In the genomic region with DNA sequence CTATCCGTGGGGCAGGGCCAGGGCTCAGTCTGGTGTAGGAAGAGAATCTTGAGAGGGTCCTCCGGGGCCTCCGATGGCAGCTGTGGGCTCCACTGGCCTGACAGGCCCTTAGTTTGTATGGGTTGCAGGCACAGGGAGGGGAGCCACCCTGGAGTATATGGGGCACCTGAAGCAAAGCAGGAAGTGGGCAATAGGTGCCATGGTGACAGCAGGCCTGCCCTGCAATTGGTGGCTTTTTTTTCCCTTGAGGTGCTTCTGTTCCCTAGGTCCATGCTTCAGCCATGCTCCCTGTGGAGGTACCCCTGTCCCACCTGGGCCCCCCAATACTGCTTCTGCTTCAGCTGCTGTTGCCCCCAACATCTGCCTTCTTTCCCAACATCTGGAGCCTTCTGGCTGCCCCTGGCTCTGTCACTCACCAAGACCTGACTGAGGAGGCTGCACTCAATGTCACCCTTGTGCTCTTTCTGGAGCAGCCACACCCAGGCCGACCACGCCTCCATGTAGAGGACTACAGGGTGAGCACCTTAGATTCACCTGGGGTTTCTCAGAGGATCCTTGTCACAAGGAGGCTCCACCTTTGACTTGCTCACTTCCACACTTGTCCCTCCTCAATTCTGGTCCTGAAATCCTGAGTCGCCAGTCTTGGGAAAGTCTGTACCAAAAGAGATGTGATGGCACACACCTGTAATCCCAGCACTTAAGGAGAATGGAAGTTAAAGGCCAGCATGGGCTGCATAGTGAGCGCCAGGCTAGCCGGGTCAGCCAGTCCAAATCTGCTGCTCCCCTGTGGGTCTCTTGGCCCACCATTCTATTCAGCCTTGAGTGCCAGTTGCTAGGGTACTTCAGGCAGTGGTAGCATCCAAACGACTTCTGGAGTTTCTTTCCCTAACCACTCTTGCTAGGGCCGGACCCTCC, we compare ENCODE assay signal across 9 mouse cellular contexts. TPM values are rescaled to one million over a fixed set of nuclear protein-coding genes. Genes with fewer than 3 reads are reported as not detected.
A peak's percentile ranks its signal among the peaks of the same experiment; 100 is the strongest.
DNase-seq lines count a peak whose midpoint lies in the region; ATAC-seq and TF ChIP-seq lines count a peak whose summit lies in the region.
"Had no signal": no experiment of that assay in that cellular context is flagged by ENCODE, and none has a peak within 500 bp of the region (broad histone marks: within the 10 kb centered on the region; RNA-seq: fewer than 3 reads in every experiment).

No protein-coding gene starts in this region.

- no peak for ATAC-seq in hindbrain, embryonic 12.5 days (ENCODE audit: low FRiP score)
- ATAC-seq in hindbrain, postnatal 0 days: no peak
- no peak for ATAC-seq in limb, embryonic 14.5 days (ENCODE audit: low FRiP score, low read depth)
- ATAC-seq in midbrain, postnatal 0 days (ENCODE audit: low FRiP score): no peak

- TF ChIP-seq POLR2A in limb, embryonic 14.5 days (IDR thresholded peaks at IDR 0.05; ENCODE audit: borderline replicate concordance, extremely low read depth, insufficient read depth, insufficient read length): no peak

- no peaks in the 10 kb centered on the region for H3K9me3 ChIP-seq in hindbrain, embryonic 12.5 days (replicated peaks)
- H3K9me3 ChIP-seq in hindbrain, postnatal 0 days (ENCODE audit: low read length): no peaks in the 10 kb centered on the region
- H3K9me3 ChIP-seq in limb, embryonic 14.5 days (ENCODE audit: control insufficient read depth, low read length): no peaks in the 10 kb centered on the region
- no peaks in the 10 kb centered on the region for H3K9me3 ChIP-seq in midbrain, postnatal 0 days (ENCODE audit: low read length)
- H3K9me3 ChIP-seq: limb, embryonic 12.5 days had no signal

- no peak overlapping the region for H3K4me2 ChIP-seq in hindbrain, embryonic 12.5 days (replicated peaks)
- no peak overlapping the region for H3K4me2 ChIP-seq in hindbrain, postnatal 0 days (ENCODE audit: low read depth, low read length)
- no peak overlapping the region for H3K4me2 ChIP-seq in limb, embryonic 14.5 days (replicated peaks; ENCODE audit: low read depth, low read length, severe bottlenecking)
- no peak overlapping the region for H3K4me2 ChIP-seq in midbrain, postnatal 0 days (ENCODE audit: low read depth, low read length, poor library complexity, severe bottlenecking)
- H3K4me2 ChIP-seq: limb, embryonic 12.5 days had no signal

- no peak overlapping the region; the same call in 1 of the 2 replicates for H3K9ac ChIP-seq in hindbrain, embryonic 12.5 days
- H3K9ac ChIP-seq in hindbrain, postnatal 0 days (replicated peaks; ENCODE audit: low read length): no peak overlapping the region
- peak overlapping the region; percentile 12; the same call in 1 of the 2 replicates for H3K9ac ChIP-seq in limb, embryonic 14.5 days (ENCODE audit: low read depth, low read length, severe bottlenecking)
- H3K9ac ChIP-seq in midbrain, postnatal 0 days (replicated peaks; ENCODE audit: low read length, poor library complexity, severe bottlenecking): no peak overlapping the region
- H3K9ac ChIP-seq: limb, embryonic 12.5 days had no signal

- WGBS in hindbrain, embryonic 12.5 days: 84% methylated on average over 10 of the region's 10 CpGs
- 70% methylated on average over 10 of the region's 10 CpGs for WGBS in hindbrain, postnatal 0 days
- WGBS in limb, embryonic 14.5 days: 86% methylated on average over 10 of the region's 10 CpGs
- 82% methylated on average over 10 of the region's 10 CpGs for WGBS in midbrain, postnatal 0 days

- H3K4me1 ChIP-seq in hindbrain, embryonic 12.5 days: peaks cover 14% of the 10 kb centered on the region
- H3K4me1 ChIP-seq in hindbrain, postnatal 0 days (ENCODE audit: insufficient read depth, low read length): peaks cover 6% of the 10 kb centered on the region
- H3K4me1 ChIP-seq in limb, embryonic 14.5 days (ENCODE audit: control insufficient read depth, insufficient read depth, low read length): peaks cover 5% of the 10 kb centered on the region; the same call in 1 of the 2 replicates
- no peaks in the 10 kb centered on the region for H3K4me1 ChIP-seq in midbrain, postnatal 0 days (ENCODE audit: insufficient read depth, low read length)

- no peak overlapping the region for H3K4me3 ChIP-seq in hindbrain, embryonic 12.5 days
- H3K4me3 ChIP-seq in hindbrain, postnatal 0 days (ENCODE audit: low read length): no peak overlapping the region
- no peak overlapping the region for H3K4me3 ChIP-seq in limb, embryonic 14.5 days (replicated peaks; ENCODE audit: low read length)
- no peak overlapping the region for H3K4me3 ChIP-seq in midbrain, postnatal 0 days (ENCODE audit: low read depth, low read length)
- H3K4me3 ChIP-seq: limb, embryonic 12.5 days had no signal

- H3K36me3 ChIP-seq in hindbrain, embryonic 12.5 days: peaks cover 57% of the 10 kb centered on the region
- peaks cover 36% of the 10 kb centered on the region for H3K36me3 ChIP-seq in hindbrain, postnatal 0 days (ENCODE audit: insufficient read depth, low read length)
- H3K36me3 ChIP-seq in limb, embryonic 14.5 days (ENCODE audit: control insufficient read depth, insufficient read depth, low read length): peaks cover 51% of the 10 kb centered on the region
- H3K36me3 ChIP-seq in midbrain, postnatal 0 days (ENCODE audit: insufficient read depth, low read length): peaks cover 43% of the 10 kb centered on the region

- peak overlapping the region; percentile 23; the same call in 1 of the 2 replicates for H3K27ac ChIP-seq in hindbrain, embryonic 12.5 days
- H3K27ac ChIP-seq in hindbrain, postnatal 0 days: no peak overlapping the region
- no peak overlapping the region for H3K27ac ChIP-seq in limb, embryonic 14.5 days (replicated peaks; ENCODE audit: low read depth, low read length)
- no peak overlapping the region for H3K27ac ChIP-seq in midbrain, postnatal 0 days (ENCODE audit: low read depth, low read length)
- H3K27ac ChIP-seq: limb, embryonic 12.5 days had no signal

- no peak for TF ChIP-seq CTCF in hindbrain, postnatal 0 days (IDR thresholded peaks at IDR 0.05; ENCODE audit: low read depth)
- no peak for TF ChIP-seq CTCF in midbrain, postnatal 0 days (IDR thresholded peaks at IDR 0.05)

- no peaks in the 10 kb centered on the region for H3K27me3 ChIP-seq in hindbrain, embryonic 12.5 days
- H3K27me3 ChIP-seq in hindbrain, postnatal 0 days (ENCODE audit: insufficient read depth, low read length): no peaks in the 10 kb centered on the region
- no peaks in the 10 kb centered on the region for H3K27me3 ChIP-seq in limb, embryonic 14.5 days (ENCODE audit: control insufficient read depth, insufficient read depth, low read length)
- H3K27me3 ChIP-seq in midbrain, postnatal 0 days (ENCODE audit: insufficient read depth, low read length): no peaks in the 10 kb centered on the region
- H3K27me3 ChIP-seq: limb, embryonic 12.5 days had no signal

- DNase-seq in cerebellum, adult 11 months: peak; percentile 32
- DNase-seq in cerebellum, adult 18-20 months: no peak
- no peak for DNase-seq in hindbrain, postnatal 0 days (ENCODE audit: low spot score)
- DNase-seq in T-cell, adult 2 months (ENCODE audit: low spot score): peak; percentile 29
- DNase-seq in limb, embryonic 14.5 days (ENCODE audit: low spot score): no peak
- no peak for DNase-seq in right cerebral cortex, adult 18-20 months
- DNase-seq in midbrain, postnatal 0 days (ENCODE audit: low spot score): no peak

RNA-seq across cellular contexts. Expression of a gene that starts 0.7 kb away (rescaled TPM):
- polyA plus RNA-seq in hindbrain, embryonic 12.5 days (2016; fragmentation: Nextera tagmentation; extraction: Ambion mirVana): 0.12 and 0.20 TPM in 2 replicates
- 0.68 and 1.2 TPM in 2 replicates for total RNA-seq in hindbrain, postnatal 0 days (2014; rRNA removed)
- polyA plus RNA-seq in hindbrain, postnatal 0 days (2015; fragmentation: Nextera tagmentation; extraction: Ambion mirVana): 0.11 and 0.18 TPM in 2 replicates
- 0.64 and 0.85 TPM in 2 replicates for polyA plus RNA-seq in limb, embryonic 14.5 days (2012; rRNA removed)
- polyA plus RNA-seq in limb, embryonic 14.5 days (2014; fragmentation: Nextera tagmentation; extraction: Ambion mirVana): 0.11 and 0.15 TPM in 2 replicates
- total RNA-seq in midbrain, postnatal 0 days (2014; rRNA removed): 0.19 and 0.44 TPM in 2 replicates
- 0.06 and 0.14 TPM in 2 replicates for polyA plus RNA-seq in midbrain, postnatal 0 days (2015; fragmentation: Nextera tagmentation; extraction: Ambion mirVana)

RNA-seq across cellular contexts. Expression of a gene that starts 10.8 kb away (rescaled TPM):
- polyA plus RNA-seq in hindbrain, embryonic 12.5 days (2016; fragmentation: Nextera tagmentation; extraction: Ambion mirVana): 2.4 and 3.6 TPM in 2 replicates
- 0.65 and 2.1 TPM in 2 replicates for total RNA-seq in hindbrain, postnatal 0 days (2014; rRNA removed)
- 2.4 and 2.7 TPM in 2 replicates for polyA plus RNA-seq in hindbrain, postnatal 0 days (2015; fragmentation: Nextera tagmentation; extraction: Ambion mirVana)
- 12.0 and 15.2 TPM in 2 replicates for polyA plus RNA-seq in limb, embryonic 14.5 days (2012; rRNA removed)
- polyA plus RNA-seq in limb, embryonic 14.5 days (2014; fragmentation: Nextera tagmentation; extraction: Ambion mirVana): 12.5 and 13.7 TPM in 2 replicates
- 0.38 TPM in 1 of 2 replicates, not detected in the other for total RNA-seq in midbrain, postnatal 0 days (2014; rRNA removed)
- polyA plus RNA-seq in midbrain, postnatal 0 days (2015; fragmentation: Nextera tagmentation; extraction: Ambion mirVana): 1.5 and 1.6 TPM in 2 replicates

RNA-seq across cellular contexts. Expression of a gene that starts 16.3 kb away (rescaled TPM):
- 109 and 110 TPM in 2 replicates for polyA plus RNA-seq in hindbrain, embryonic 12.5 days (2016; fragmentation: Nextera tagmentation; extraction: Ambion mirVana)
- 128 TPM in 2 replicates for total RNA-seq in hindbrain, postnatal 0 days (2014; rRNA removed)
- 39.9 and 41.7 TPM in 2 replicates for polyA plus RNA-seq in hindbrain, postnatal 0 days (2015; fragmentation: Nextera tagmentation; extraction: Ambion mirVana)
- polyA plus RNA-seq in limb, embryonic 14.5 days (2012; rRNA removed): 163 and 216 TPM in 2 replicates
- 88.3 and 100 TPM in 2 replicates for polyA plus RNA-seq in limb, embryonic 14.5 days (2014; fragmentation: Nextera tagmentation; extraction: Ambion mirVana)
- total RNA-seq in midbrain, postnatal 0 days (2014; rRNA removed): 89.0 and 97.8 TPM in 2 replicates
- 39.7 and 40.9 TPM in 2 replicates for polyA plus RNA-seq in midbrain, postnatal 0 days (2015; fragmentation: Nextera tagmentation; extraction: Ambion mirVana)

RNA-seq across cellular contexts. Expression of a gene that starts 29.5 kb away (rescaled TPM):
- polyA plus RNA-seq in hindbrain, embryonic 12.5 days (2016; fragmentation: Nextera tagmentation; extraction: Ambion mirVana): 3.0 and 3.1 TPM in 2 replicates
- 1.1 and 6.4 TPM in 2 replicates for total RNA-seq in hindbrain, postnatal 0 days (2014; rRNA removed)
- 2.2 and 3.1 TPM in 2 replicates for polyA plus RNA-seq in hindbrain, postnatal 0 days (2015; fragmentation: Nextera tagmentation; extraction: Ambion mirVana)
- polyA plus RNA-seq in limb, embryonic 14.5 days (2012; rRNA removed): 6.4 and 6.5 TPM in 2 replicates
- polyA plus RNA-seq in limb, embryonic 14.5 days (2014; fragmentation: Nextera tagmentation; extraction: Ambion mirVana): 3.4 and 3.5 TPM in 2 replicates
- total RNA-seq in midbrain, postnatal 0 days (2014; rRNA removed): 1.7 and 3.8 TPM in 2 replicates
- polyA plus RNA-seq in midbrain, postnatal 0 days (2015; fragmentation: Nextera tagmentation; extraction: Ambion mirVana): 1.3 and 1.4 TPM in 2 replicates

RNA-seq across cellular contexts. Expression of a gene that starts 32.7 kb away (rescaled TPM):
- 157 and 159 TPM in 2 replicates for polyA plus RNA-seq in hindbrain, embryonic 12.5 days (2016; fragmentation: Nextera tagmentation; extraction: Ambion mirVana)
- 56.9 and 59.5 TPM in 2 replicates for total RNA-seq in hindbrain, postnatal 0 days (2014; rRNA removed)
- polyA plus RNA-seq in hindbrain, postnatal 0 days (2015; fragmentation: Nextera tagmentation; extraction: Ambion mirVana): 81.9 and 88.5 TPM in 2 replicates
- polyA plus RNA-seq in limb, embryonic 14.5 days (2012; rRNA removed): 229 and 236 TPM in 2 replicates
- polyA plus RNA-seq in limb, embryonic 14.5 days (2014; fragmentation: Nextera tagmentation; extraction: Ambion mirVana): 103 and 108 TPM in 2 replicates
- 28.0 and 33.4 TPM in 2 replicates for total RNA-seq in midbrain, postnatal 0 days (2014; rRNA removed)
- polyA plus RNA-seq in midbrain, postnatal 0 days (2015; fragmentation: Nextera tagmentation; extraction: Ambion mirVana): 40.0 and 41.9 TPM in 2 replicates

Comparison
In these comparisons a context has a peak if more than half of its experiments do, and no peak if none do; other contexts are left out.
1. DNase-seq: peak in cerebellum, adult 11 months (single experiment) and T-cell, adult 2 months (single experiment); none in cerebellum, adult 18-20 months (0 of 2), hindbrain, postnatal 0 days (single experiment), limb, embryonic 14.5 days (single experiment), right cerebral cortex, adult 18-20 months (single experiment) and midbrain, postnatal 0 days (single experiment).